Mouse (Mus musculus): ENCODE data around the gene Tada3.

DNA sequence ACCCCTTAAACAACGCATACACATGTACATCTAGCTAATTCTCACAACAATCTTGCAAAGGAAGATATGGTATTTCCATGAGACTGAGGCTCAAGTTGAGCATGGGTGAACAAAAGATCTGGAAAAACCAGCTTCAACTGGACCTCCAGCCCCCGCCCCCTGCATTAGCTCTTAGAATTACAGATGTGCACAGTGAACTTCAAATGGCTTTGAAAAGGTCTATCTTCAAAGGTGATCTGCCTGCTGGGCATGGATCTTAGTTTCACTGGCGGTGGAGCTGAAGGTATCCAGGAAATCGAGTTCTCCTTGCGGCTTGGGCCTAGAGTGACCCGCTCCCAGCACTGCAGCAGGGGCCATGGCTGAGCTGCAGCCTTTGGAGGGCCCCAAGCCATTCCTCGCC lies 9.6 kb downstream of the Tada3 start:
- TF ChIP-seq CTCF (IDR thresholded peaks at IDR 0.05; ENCODE audit: low read depth, low read length) (no peak), TAL1 (conservative IDR thresholded peaks at IDR 0.05; ENCODE audit: low read depth, low read length) (no peak), POLR2AphosphoS5 (IDR thresholded peaks at IDR 0.05; ENCODE audit: insufficient replicate concordance, low read depth, low read length) (no peak)
